Mouse (Mus musculus): ENCODE measurements around the gene Hrnr.

- TF ChIP-seq CTCF (IDR thresholded peaks at IDR 0.05) (no peak), EP300 (IDR thresholded peaks at IDR 0.05) (no peak)
Measured at GRCm38 (mm10) chr3:93373416-93373815, 53.9 kb downstream of the Hrnr start.
